Mouse (Mus musculus) heart, adult 8-10 months (tissue): ENCODE measurements around the gene Banf1. TPM values are rescaled to one million over a fixed set of nuclear protein-coding genes. Genes with fewer than 3 reads are reported as not detected.

Experiments used
- total RNA-seq, 4 experiments: library from RNA; stranded (reverse); gene quantifications; 2 replicates each; pipeline ENCODE4 v1.2.4; 2022

Banf1 gene
- total RNA-seq, 4 experiments from 2014 or later: 110 to 123 (median 117) TPM

Other genes with a start within 250 kb of the Banf1 start
- 10 to 100 TPM; 52.1 to 60.3 (median 58.6) TPM for gene Klc2, start 248.6 kb downstream of the Banf1 start, total RNA-seq
- gene Pacs1, start 94.0 kb downstream of the Banf1 start, total RNA-seq: 10 to 100 TPM; 18.6 to 21.9 (median 20.8) TPM
- gene Sf3b2, start 71.7 kb downstream of the Banf1 start, total RNA-seq: 100 to 1,000 TPM; 108 to 125 (median 119) TPM
- gene Gal3st3, start 68.8 kb downstream of the Banf1 start, total RNA-seq: 10 to 100 TPM; 22.3 to 32.9 (median 25.1) TPM
- not detected for gene Catsper1, start 31.4 kb downstream of the Banf1 start, total RNA-seq
- 10 to 100 TPM; 17.0 to 27.2 (median 23.5) TPM for gene Cst6, start 17.6 kb downstream of the Banf1 start, total RNA-seq
- gene Eif1ad, start 427 bp downstream of the Banf1 start, total RNA-seq: 10 to 100 TPM; 15.7 to 21.5 (median 19.6) TPM
- 10 to 100 TPM; 53.9 to 61.4 (median 59.2) TPM for gene Sart1, start 21.5 kb upstream of the Banf1 start, total RNA-seq
- under 1 TPM; 0.25 to 0.75 (median 0.39) TPM for gene Tsga10ip, start 35.4 kb upstream of the Banf1 start, total RNA-seq
- gene Drap1, start 57.8 kb upstream of the Banf1 start, total RNA-seq: 100 to 1,000 TPM; 337 to 351 (median 343) TPM
- 10 to 100 TPM; 34.1 to 40.6 (median 36.2) TPM for gene AI837181, start 58.0 kb upstream of the Banf1 start, total RNA-seq
- gene Fosl1, start 80.4 kb upstream of the Banf1 start, total RNA-seq: under 1 TPM in 2 of 4 experiments, not detected in 2; 0.14 to 0.23 TPM
- gene Ccdc85b, start 90.7 kb upstream of the Banf1 start, total RNA-seq: 10 to 100 TPM in 1 of 4 experiments, 1 to 10 TPM in 3; 8.3 to 10.4 (median 8.9) TPM
- 10 to 100 TPM; 41.3 to 52.3 (median 49.2) TPM for gene Fibp, start 93.4 kb upstream of the Banf1 start, total RNA-seq
- gene Ctsw, start 101.3 kb upstream of the Banf1 start, total RNA-seq: under 1 TPM in 3 of 4 experiments, not detected in 1; 0.29 to 0.38 (median 0.37) TPM
- gene Efemp2, start 106.8 kb upstream of the Banf1 start, total RNA-seq: 10 to 100 TPM in 2 of 4 experiments, 1 to 10 TPM in 2; 6.5 to 11.2 (median 9.5) TPM
- 10 to 100 TPM; 15.8 to 27.3 (median 21.9) TPM for gene Mus81, start 121.2 kb upstream of the Banf1 start, total RNA-seq
- 100 to 1,000 TPM; 142 to 201 (median 170) TPM for gene Cfl1, start 123.3 kb upstream of the Banf1 start, total RNA-seq
- 1 to 10 TPM in 1 of 4 experiments, under 1 TPM in 3; 0.52 to 1.4 (median 0.81) TPM for gene 1700020D05Rik, start 136.6 kb upstream of the Banf1 start, total RNA-seq
- gene Snx32, start 143.4 kb upstream of the Banf1 start, total RNA-seq: 1 to 10 TPM; 3.7 to 6.5 (median 6.0) TPM
- gene Ovol1, start 193.5 kb upstream of the Banf1 start, total RNA-seq: not detected
- 1 to 10 TPM; 2.3 to 3.2 (median 2.7) TPM for gene Ap5b1, start 200.9 kb upstream of the Banf1 start, total RNA-seq
- 10 to 100 TPM; 49.9 to 66.3 (median 64.9) TPM for gene Rnaseh2c, start 234.7 kb upstream of the Banf1 start, total RNA-seq
- gene Kat5, start 243.1 kb upstream of the Banf1 start, total RNA-seq: 10 to 100 TPM; 23.1 to 38.7 (median 29.3) TPM